In genomic region chr1:36943653-36944052, GRCm38 (mm10) we compare ENCODE assay signal across 8 mouse cellular contexts. TPM values are rescaled to one million over a fixed set of nuclear protein-coding genes. Genes with fewer than 3 reads are reported as not detected.
DNase-seq lines count a peak whose midpoint lies in the region; ATAC-seq lines count a peak whose summit lies in the region.

Tmem131 (minus strand) TSS chr1:36943666.

- no peaks in the 10 kb centered on the region for H3K36me3 ChIP-seq in intestine, embryonic 14.5 days (ENCODE audit: control insufficient read depth, insufficient read depth, low read length)
- H3K36me3 ChIP-seq in intestine, embryonic 16.5 days (ENCODE audit: control insufficient read depth, insufficient read depth, low read length) = no peaks in the 10 kb centered on the region
- no peaks in the 10 kb centered on the region for H3K36me3 ChIP-seq in forebrain, embryonic 16.5 days (ENCODE audit: control insufficient read depth, insufficient read depth)
- H3K36me3 ChIP-seq in midbrain, embryonic 13.5 days = no peaks in the 10 kb centered on the region

- H3K4me1 ChIP-seq in intestine, embryonic 14.5 days (replicated peaks; ENCODE audit: control insufficient read depth, insufficient read depth, low read length) = no peaks in the 10 kb centered on the region; the same call in 1 of the 2 replicates
- H3K4me1 ChIP-seq in intestine, embryonic 16.5 days (ENCODE audit: control insufficient read depth, insufficient read depth, low read length) = no peaks in the 10 kb centered on the region
- peaks cover 4% of the 10 kb centered on the region for H3K4me1 ChIP-seq in forebrain, embryonic 16.5 days (replicated peaks; ENCODE audit: control insufficient read depth, insufficient read depth, low read length)
- peaks cover 3% of the 10 kb centered on the region for H3K4me1 ChIP-seq in midbrain, embryonic 13.5 days (replicated peaks)

- WGBS in intestine, embryonic 14.5 days = 69% methylated on average over 5 of the region's 5 CpGs
- 68% methylated on average over 5 of the region's 5 CpGs for WGBS in intestine, embryonic 16.5 days
- 76% methylated on average over 5 of the region's 5 CpGs for WGBS in forebrain, embryonic 16.5 days
- whole genome bisulfite sequencing in midbrain, embryonic 13.5 days = 56% methylated on average over 5 of the region's 5 CpGs

- no peak within 1 kb of the TSS for H3K27ac ChIP-seq in intestine, embryonic 14.5 days (ENCODE audit: low read depth)
- H3K27ac ChIP-seq in intestine, embryonic 16.5 days (ENCODE audit: low read length) = no peak within 1 kb of the TSS
- H3K27ac ChIP-seq in forebrain, embryonic 16.5 days (ENCODE audit: low read length) = no peak within 1 kb of the TSS
- H3K27ac ChIP-seq in midbrain, embryonic 13.5 days = no peak within 1 kb of the TSS

- no peaks in the 10 kb centered on the region for H3K27me3 ChIP-seq in intestine, embryonic 14.5 days (replicated peaks; ENCODE audit: control insufficient read depth, insufficient read depth, low read length)
- no peaks in the 10 kb centered on the region for H3K27me3 ChIP-seq in intestine, embryonic 16.5 days (replicated peaks; ENCODE audit: control insufficient read depth, insufficient read depth, low read length)
- H3K27me3 ChIP-seq in forebrain, embryonic 16.5 days (replicated peaks; ENCODE audit: control insufficient read depth, insufficient read depth, low read length) = no peaks in the 10 kb centered on the region
- H3K27me3 ChIP-seq in midbrain, embryonic 13.5 days = no peaks in the 10 kb centered on the region

- DNase-seq in intestine, embryonic 14.5 days (ENCODE audit: low spot score) = no peak
- DNase-seq in layer of hippocampus, postnatal 14 days (ENCODE audit: low spot score in 2 of 2) = no peak
- DNase-seq in cerebellum, adult 11-12 months = no peak
- DNase-seq in urinary bladder, postnatal 4 days (ENCODE audit: low spot score in 2 of 2) = no peak

- ATAC-seq in intestine, embryonic 14.5 days (replicated peaks; ENCODE audit: low FRiP score, low TSS enrichment, low read depth) = no peak
- no peak for ATAC-seq in intestine, embryonic 16.5 days
- no peak for ATAC-seq in activated CD4-positive, CD25-positive, alpha-beta regulatory T cell, adult 4 months
- no peak for ATAC-seq in forebrain, embryonic 16.5 days
- ATAC-seq in midbrain, embryonic 13.5 days = no peak

- H3K4me2 ChIP-seq in intestine, embryonic 14.5 days (ENCODE audit: low read length) = no peak within 1 kb of the TSS
- H3K4me2 ChIP-seq in intestine, embryonic 16.5 days (ENCODE audit: low read depth, low read length) = no peak within 1 kb of the TSS
- H3K4me2 ChIP-seq in forebrain, embryonic 16.5 days (ENCODE audit: low read length) = no peak within 1 kb of the TSS
- no peak within 1 kb of the TSS for H3K4me2 ChIP-seq in midbrain, embryonic 13.5 days (replicated peaks)

- no peak within 1 kb of the TSS for H3K9ac ChIP-seq in intestine, embryonic 14.5 days (ENCODE audit: low read length)
- H3K9ac ChIP-seq in intestine, embryonic 16.5 days (ENCODE audit: low read depth, low read length) = no peak within 1 kb of the TSS
- no peak within 1 kb of the TSS for H3K9ac ChIP-seq in forebrain, embryonic 16.5 days (replicated peaks; ENCODE audit: low read depth, low read length)
- H3K9ac ChIP-seq in midbrain, embryonic 13.5 days (replicated peaks) = no peak within 1 kb of the TSS

- no peaks in the 10 kb centered on the region for H3K9me3 ChIP-seq in intestine, embryonic 14.5 days (ENCODE audit: control insufficient read depth, low read length)
- H3K9me3 ChIP-seq in intestine, embryonic 16.5 days (ENCODE audit: control insufficient read depth, low read length) = no peaks in the 10 kb centered on the region
- no peaks in the 10 kb centered on the region for H3K9me3 ChIP-seq in forebrain, embryonic 16.5 days (ENCODE audit: control insufficient read depth, low read length)
- no peaks in the 10 kb centered on the region for H3K9me3 ChIP-seq in midbrain, embryonic 13.5 days

- no peak within 1 kb of the TSS for H3K4me3 ChIP-seq in intestine, embryonic 14.5 days (ENCODE audit: low read depth, low read length)
- no peak within 1 kb of the TSS for H3K4me3 ChIP-seq in intestine, embryonic 16.5 days (ENCODE audit: low read length)
- H3K4me3 ChIP-seq in forebrain, embryonic 16.5 days (replicated peaks; ENCODE audit: low read length) = no peak within 1 kb of the TSS
- H3K4me3 ChIP-seq in midbrain, embryonic 13.5 days (replicated peaks) = no peak within 1 kb of the TSS

RNA-seq across cellular contexts. Expression of gene Tmem131, which starts in this region (rescaled TPM):
- polyA plus RNA-seq in intestine, embryonic 14.5 days (2014; fragmentation: Nextera tagmentation; extraction: Ambion mirVana) = 28.2 and 28.6 TPM in 2 replicates
- polyA plus RNA-seq in intestine, embryonic 16.5 days (2015; fragmentation: Nextera tagmentation; extraction: Ambion mirVana) = 9.3 and 11.3 TPM in 2 replicates
- 10 to 100 TPM; 10.3 to 11.4 TPM for polyA plus RNA-seq in activated CD4-positive, CD25-positive, alpha-beta regulatory T cell, adult 4 months (2017; shearing (Covaris generic))
- polyA plus RNA-seq in forebrain, embryonic 16.5 days (2015; fragmentation: Nextera tagmentation; extraction: Ambion mirVana) = 14.2 and 14.4 TPM in 2 replicates
- total RNA-seq in layer of hippocampus, postnatal 14 days (2021) = 10 to 100 TPM; 57.2 to 59.7 TPM
- polyA plus RNA-seq in midbrain, embryonic 13.5 days (2015; fragmentation: Nextera tagmentation; extraction: Ambion mirVana) = 12.6 and 13.2 TPM in 2 replicates
